Mouse (Mus musculus) left cerebral cortex, postnatal 14 days (tissue): ENCODE results near the gene Gm960. TPM values are rescaled to one million over a fixed set of nuclear protein-coding genes. Genes with fewer than 3 reads are reported as not detected.
"Not testable (repeated sequence)": the region's sequence is repeated elsewhere in the genome, so short reads cannot be mapped to it uniquely, and the experiment has no call there.

Experiments
- DNase-seq, 2 experiments: peaks; one replicate each; pipeline ENCODE4 v3.0.0; 2021 to 2022; ENCODE audit warnings: low spot score in 2 of 2, mixed read lengths in 1 of 2
- intact Hi-C: fragments of 180-260 bp; cut with DNase I; formaldehyde crosslinking; loops from one replicate; pipeline ENCODE4 v1.15.1; 2025
- total RNA-seq, 2 experiments: library from RNA; stranded (reverse); gene quantifications; 2 replicates each; pipeline ENCODE4 v1.2.3; 2021

Gene Gm960
- total RNA-seq, 2 experiments from 2014 or later, result 1.8 to 2.1 TPM

- DNase-seq, result no peak
- intact Hi-C loops, result loop anchor here (5.0 kb wide), 1 partner anchor 113 kb away; the partner anchor contains the start of gene 2010003K11Rik
Measured at GRCm38 (mm10) chr19:4610109-4610508, 88.4 kb downstream of the Gm960 start.

GRCm38 (mm10) chr19:4608511-4608910 is 90.0 kb downstream of the Gm960 start:
- DNase-seq, result no peak
- intact Hi-C loops, result no loop called here

GRCm38 (mm10) chr19:4607406-4607805 is 91.1 kb downstream of the Gm960 start:
- DNase-seq, result no peak
- intact Hi-C loops, result no loop called here

GRCm38 (mm10) chr19:4605654-4606053 is 92.8 kb downstream of the Gm960 start:
- intact Hi-C loops, result no loop called here
- DNase-seq, result no peak

- DNase-seq, result no peak
- intact Hi-C loops, result no loop called here
Measured at GRCm38 (mm10) chr19:4603801-4604723, 94.4 kb downstream of the Gm960 start.

GRCm38 (mm10) chr19:4602459-4602858 is 96.0 kb downstream of the Gm960 start:
- intact Hi-C loops, result no loop called here

GRCm38 (mm10) chr19:4596071-4596470 is 102.4 kb downstream of the Gm960 start:
- no peak for DNase-seq
- intact Hi-C loops, result no loop called here

More at GRCm38 (mm10) chr19:4602459-4602858, 96.0 kb downstream of the Gm960 start:
- no peak for DNase-seq

GRCm38 (mm10) chr19:4593792-4594522 is 104.5 kb downstream of the Gm960 start:
- intact Hi-C loops, result no loop called here
- DNase-seq, result no peak

- no peak for DNase-seq
- intact Hi-C loops, result no loop called here
Measured at GRCm38 (mm10) chr19:4590025-4590424, 108.4 kb downstream of the Gm960 start.

GRCm38 (mm10) chr19:4589081-4589480 is 109.4 kb downstream of the Gm960 start:
- intact Hi-C loops, result no loop called here

GRCm38 (mm10) chr19:4588430-4588829 is 110.0 kb downstream of the Gm960 start:
- intact Hi-C loops, result no loop called here
- no peak for DNase-seq

More at GRCm38 (mm10) chr19:4589081-4589480, 109.4 kb downstream of the Gm960 start:
- DNase-seq, result no peak

GRCm38 (mm10) chr19:4587426-4587825 is 111.0 kb downstream of the Gm960 start:
- peak; percentile 53 to 57 for DNase-seq
- intact Hi-C loops, result no loop called here

- intact Hi-C loops, DNase-seq: not testable (repeated sequence)
Measured at GRCm38 (mm10) chr19:4586783-4587182, 111.7 kb downstream of the Gm960 start.

GRCm38 (mm10) chr19:4583856-4584255 is 114.6 kb downstream of the Gm960 start:
- intact Hi-C loops, result no loop called here
- DNase-seq, result peak; percentile 30 to 33

GRCm38 (mm10) chr19:4579296-4579695 is 119.2 kb downstream of the Gm960 start:
- intact Hi-C loops, result no loop called here
- no peak for DNase-seq

- intact Hi-C loops, result no loop called here
- DNase-seq, result no peak
Measured at GRCm38 (mm10) chr19:4578799-4579198, 119.7 kb downstream of the Gm960 start.
